Mouse (Mus musculus): ENCODE results near the gene Rbpj. TPM values are rescaled to one million over a fixed set of nuclear protein-coding genes. Genes with fewer than 3 reads are reported as not detected.
"Not testable (repeated sequence)": the region's sequence is repeated elsewhere in the genome, so short reads cannot be mapped to it uniquely, and the experiment has no call there.

The Rbpj gene
- polyA plus RNA-seq, 1 experiment from 2014 or later = 33.1 TPM

DNA sequence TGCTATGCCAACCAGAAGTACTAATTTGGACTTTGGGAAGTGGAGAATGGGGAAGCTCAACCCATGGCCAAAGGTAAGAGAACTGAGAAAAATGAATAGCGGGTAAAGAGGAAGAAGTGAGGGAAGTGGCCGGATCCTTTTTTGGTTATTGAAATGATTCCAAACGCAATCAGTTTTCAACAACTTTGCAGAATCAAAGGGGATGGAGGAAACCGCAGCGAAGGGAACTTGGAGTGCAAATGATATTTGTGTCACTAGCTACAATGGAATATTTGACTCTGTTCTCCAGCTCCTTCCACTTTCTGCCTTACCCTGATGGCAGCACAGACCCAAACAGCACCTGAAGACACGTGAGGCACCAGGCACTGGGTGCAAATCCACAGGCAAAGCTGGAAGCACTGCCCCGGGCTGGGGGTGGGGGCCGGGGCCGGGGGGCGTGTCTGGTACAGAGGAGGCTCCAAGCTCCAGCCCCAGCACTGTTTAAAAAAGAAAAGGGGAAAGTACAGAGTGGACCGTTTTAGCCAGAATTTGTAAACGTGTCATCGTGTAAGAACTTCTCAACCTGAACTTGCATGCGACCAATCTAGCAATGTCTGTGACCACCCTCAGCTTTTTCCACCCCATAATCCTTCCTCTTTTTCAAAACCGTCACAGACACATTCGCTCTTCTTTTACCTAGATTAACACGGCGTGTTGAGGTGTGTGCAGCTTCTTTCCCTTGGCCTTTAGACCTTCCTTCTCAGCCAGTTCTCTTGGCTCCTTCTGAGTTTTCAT, 74.1 kb downstream of the Rbpj start:
- no peak overlapping the region for H3K9ac ChIP-seq (replicated peaks; ENCODE audit: low read length)
- H3K4me1 ChIP-seq (ENCODE audit: insufficient read depth, low read length) = no peaks in the 10 kb centered on the region
- 87% methylated on average over 18 of the region's 18 CpGs for WGBS
- H3K4me2 ChIP-seq (replicated peaks; ENCODE audit: low read depth, low read length) = no peak overlapping the region
- no peak for ATAC-seq (ENCODE audit: low FRiP score, low TSS enrichment)
- H3K4me3 ChIP-seq (ENCODE audit: low read length) = no peak overlapping the region
- no peaks in the 10 kb centered on the region for H3K9me3 ChIP-seq (ENCODE audit: low read length)
- H3K27ac ChIP-seq (ENCODE audit: low read length) = no peak overlapping the region
- no peaks in the 10 kb centered on the region for H3K27me3 ChIP-seq (ENCODE audit: insufficient read depth, low read length)
- H3K36me3 ChIP-seq (ENCODE audit: insufficient read depth, low read length) = no peaks in the 10 kb centered on the region

DNA sequence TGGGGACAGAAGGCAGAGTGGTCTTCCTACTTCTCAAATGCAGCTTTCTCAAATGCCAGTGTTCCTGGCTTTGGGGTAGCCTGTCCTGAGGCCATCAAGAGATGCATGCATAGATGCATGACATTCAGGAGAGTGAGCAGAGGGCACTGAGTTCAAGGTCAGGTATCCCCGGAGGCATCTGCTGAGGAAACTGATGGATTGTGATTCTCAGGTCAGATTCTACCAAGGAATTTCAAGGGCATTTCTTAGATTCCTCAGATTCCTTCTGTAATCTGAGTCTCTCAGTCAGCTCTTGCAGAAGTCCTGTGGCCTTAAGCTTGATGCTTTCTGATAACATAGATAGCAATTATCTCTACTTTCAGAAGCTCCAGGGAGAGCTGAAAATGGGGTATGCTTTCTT, 76.1 kb downstream of the Rbpj start:
- H3K4me1 ChIP-seq (ENCODE audit: insufficient read depth, low read length) = no peaks in the 10 kb centered on the region
- no peaks in the 10 kb centered on the region for H3K36me3 ChIP-seq (ENCODE audit: insufficient read depth, low read length)
- no peak overlapping the region for H3K27ac ChIP-seq (ENCODE audit: low read length)
- no peak for ATAC-seq (ENCODE audit: low FRiP score, low TSS enrichment)
- H3K9ac ChIP-seq (replicated peaks; ENCODE audit: low read length) = no peak overlapping the region
- no peak overlapping the region for H3K4me3 ChIP-seq (ENCODE audit: low read length)
- no peaks in the 10 kb centered on the region for H3K9me3 ChIP-seq (ENCODE audit: low read length)
- no peaks in the 10 kb centered on the region for H3K27me3 ChIP-seq (ENCODE audit: insufficient read depth, low read length)
- 29% methylated on average over 1 of the region's 1 CpGs for WGBS
- no peak overlapping the region for H3K4me2 ChIP-seq (replicated peaks; ENCODE audit: low read depth, low read length)

DNA sequence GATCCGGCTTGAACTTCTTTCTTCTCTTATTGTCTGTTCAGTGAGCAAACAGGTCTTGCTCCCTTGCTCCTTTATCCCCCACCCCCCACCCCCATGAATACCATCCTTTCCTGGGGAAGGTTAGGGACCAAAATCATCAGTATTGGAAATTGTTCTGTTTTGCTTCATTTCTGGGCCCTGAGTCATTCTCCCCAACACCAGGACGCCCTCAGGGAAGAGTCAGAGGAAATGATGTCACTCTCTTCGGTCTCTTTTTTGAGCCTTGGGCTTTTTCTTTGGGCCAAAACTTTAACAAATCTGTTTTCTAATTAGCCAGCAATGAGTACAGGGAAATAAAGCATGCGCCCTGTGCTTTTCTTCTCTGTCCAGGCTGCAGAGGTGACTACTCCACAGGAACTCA, 77.4 kb downstream of the Rbpj start:
- Histone ChIP-seq H3K27ac (ENCODE audit: low read length) (no peak overlapping the region), H3K9ac (replicated peaks; ENCODE audit: low read length) (no peak overlapping the region), H3K4me3 (ENCODE audit: low read length) (no peak overlapping the region), H3K36me3 (ENCODE audit: insufficient read depth, low read length) (no peaks in the 10 kb centered on the region), H3K4me2 (replicated peaks; ENCODE audit: low read depth, low read length) (no peak overlapping the region), H3K27me3 (ENCODE audit: insufficient read depth, low read length) (no peaks in the 10 kb centered on the region), H3K9me3 (ENCODE audit: low read length) (no peaks in the 10 kb centered on the region), H3K4me1 (ENCODE audit: insufficient read depth, low read length) (no peaks in the 10 kb centered on the region)
- 79% methylated on average over 4 of the region's 4 CpGs for WGBS
- no peak for ATAC-seq (ENCODE audit: low FRiP score, low TSS enrichment)

DNA sequence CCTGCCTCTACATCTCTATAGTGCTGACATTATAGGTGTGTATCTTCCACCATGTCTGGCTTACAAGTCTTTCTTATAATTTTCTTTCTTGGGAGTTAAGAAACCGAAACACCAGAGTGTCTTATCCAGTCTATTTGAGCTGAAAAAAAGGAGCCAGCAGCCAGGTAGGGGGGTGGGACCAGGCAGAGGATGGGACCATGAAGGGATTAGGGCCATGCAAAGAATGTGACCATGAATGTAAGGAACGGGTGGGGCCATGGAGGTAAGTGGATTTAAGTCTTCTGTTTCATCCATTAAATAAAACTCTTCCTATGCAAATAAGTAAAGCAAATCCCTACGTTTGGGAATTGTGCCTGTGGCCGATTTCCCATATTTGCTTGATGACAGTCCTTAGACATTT, 78.0 kb downstream of the Rbpj start:
- WGBS = 82% methylated on average over 4 of the region's 4 CpGs
- Histone ChIP-seq H3K27ac (ENCODE audit: low read length) (no peak overlapping the region), H3K9me3 (ENCODE audit: low read length) (no peaks in the 10 kb centered on the region), H3K4me3 (ENCODE audit: low read length) (no peak overlapping the region), H3K36me3 (ENCODE audit: insufficient read depth, low read length) (no peaks in the 10 kb centered on the region), H3K27me3 (ENCODE audit: insufficient read depth, low read length) (no peaks in the 10 kb centered on the region), H3K9ac (replicated peaks; ENCODE audit: low read length) (no peak overlapping the region), H3K4me1 (ENCODE audit: insufficient read depth, low read length) (no peaks in the 10 kb centered on the region), H3K4me2 (replicated peaks; ENCODE audit: low read depth, low read length) (no peak overlapping the region)
- ATAC-seq (ENCODE audit: low FRiP score, low TSS enrichment) = no peak

DNA sequence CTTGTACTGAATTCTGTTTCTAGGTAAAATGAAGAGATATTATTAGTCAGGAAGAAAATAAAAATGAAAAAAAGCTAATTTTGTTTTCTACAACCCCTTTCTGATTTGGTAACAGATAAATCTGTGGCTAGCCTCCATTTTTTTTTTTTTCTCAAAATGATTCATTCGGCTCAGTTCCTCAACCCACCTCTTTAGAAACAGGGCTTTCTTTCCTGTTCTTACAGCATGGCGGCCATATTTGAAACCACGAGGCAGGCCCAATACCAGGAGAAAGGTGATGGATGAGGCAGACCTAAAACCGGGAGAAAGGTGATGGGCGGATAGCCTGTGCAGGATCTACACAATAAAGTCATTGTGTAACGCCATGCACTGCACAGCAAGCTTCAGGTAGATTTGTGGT, 80.5 kb downstream of the Rbpj start:
- Histone ChIP-seq H3K27me3 (ENCODE audit: insufficient read depth, low read length) (no peaks in the 10 kb centered on the region), H3K9me3 (ENCODE audit: low read length) (no peaks in the 10 kb centered on the region), H3K4me1 (ENCODE audit: insufficient read depth, low read length) (no peaks in the 10 kb centered on the region), H3K9ac (replicated peaks; ENCODE audit: low read length) (no peak overlapping the region), H3K4me2 (replicated peaks; ENCODE audit: low read depth, low read length) (no peak overlapping the region), H3K27ac (ENCODE audit: low read length) (no peak overlapping the region), H3K4me3 (ENCODE audit: low read length) (no peak overlapping the region), H3K36me3 (ENCODE audit: insufficient read depth, low read length) (no peaks in the 10 kb centered on the region)
- ATAC-seq (ENCODE audit: low FRiP score, low TSS enrichment) = no peak
- 84% methylated on average over 6 of the region's 6 CpGs for WGBS

DNA sequence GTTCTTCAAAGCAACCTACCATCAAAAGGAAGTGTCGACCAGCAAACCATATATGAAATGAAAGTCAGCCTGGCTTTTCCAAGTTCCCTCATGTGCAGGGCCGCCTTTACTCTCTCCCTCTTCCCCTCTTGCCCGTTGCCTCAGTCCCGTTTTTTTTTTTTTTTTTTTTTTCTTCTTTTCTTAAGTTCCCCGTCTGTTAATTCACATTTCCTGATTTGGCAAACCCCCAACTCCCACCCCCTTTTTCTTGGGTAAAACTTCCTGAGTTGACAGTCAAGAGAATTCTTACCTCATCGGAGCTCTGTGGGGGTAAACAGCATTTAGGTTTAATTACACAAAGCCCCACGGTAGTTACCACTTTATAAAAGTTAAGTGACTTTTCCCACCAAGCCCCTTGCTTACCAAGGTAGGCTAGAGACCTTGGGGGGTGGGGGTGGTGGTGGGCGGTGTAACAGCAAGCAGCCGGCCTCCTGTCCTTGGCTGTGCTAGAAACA, 81.1 kb downstream of the Rbpj start:
- no peaks in the 10 kb centered on the region for H3K9me3 ChIP-seq (ENCODE audit: low read length)
- H3K36me3 ChIP-seq (ENCODE audit: insufficient read depth, low read length) = no peaks in the 10 kb centered on the region
- H3K4me3 ChIP-seq (ENCODE audit: low read length) = no peak overlapping the region
- ATAC-seq (ENCODE audit: low FRiP score, low TSS enrichment) = no peak
- 48% methylated on average over 9 of the region's 9 CpGs for WGBS
- no peak overlapping the region for H3K9ac ChIP-seq (replicated peaks; ENCODE audit: low read length)
- H3K27me3 ChIP-seq (ENCODE audit: insufficient read depth, low read length) = no peaks in the 10 kb centered on the region
- no peaks in the 10 kb centered on the region for H3K4me1 ChIP-seq (ENCODE audit: insufficient read depth, low read length)
- no peak overlapping the region for H3K27ac ChIP-seq (ENCODE audit: low read length)
- H3K4me2 ChIP-seq (replicated peaks; ENCODE audit: low read depth, low read length) = no peak overlapping the region

DNA sequence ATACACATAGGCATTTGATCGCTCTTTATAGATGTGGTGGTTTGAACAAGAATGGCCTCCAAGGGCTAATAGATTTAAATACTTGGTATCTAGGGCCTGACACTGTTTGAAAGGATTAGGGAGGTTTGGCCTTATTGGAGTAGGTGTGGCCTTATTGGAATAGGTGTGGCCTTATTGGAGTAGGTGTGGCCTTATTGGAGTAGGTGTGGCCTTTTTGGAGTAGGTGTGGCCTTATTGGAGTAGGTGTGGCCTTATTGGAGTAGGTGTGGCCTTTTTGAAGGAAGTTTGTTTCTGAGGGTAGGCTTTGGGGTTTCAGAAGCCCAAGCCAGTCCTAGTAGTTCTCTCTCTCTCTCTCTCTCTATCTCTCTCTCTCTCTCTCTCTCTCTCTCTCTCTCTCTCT, 84.4 kb downstream of the Rbpj start:
- not testable (repeated sequence) for H3K9me3 ChIP-seq (ENCODE audit: low read length); H3K4me1 ChIP-seq (ENCODE audit: insufficient read depth, low read length); H3K9ac ChIP-seq (replicated peaks; ENCODE audit: low read length); ATAC-seq (ENCODE audit: low FRiP score, low TSS enrichment); H3K27me3 ChIP-seq (ENCODE audit: insufficient read depth, low read length); H3K4me3 ChIP-seq (ENCODE audit: low read length); H3K4me2 ChIP-seq (replicated peaks; ENCODE audit: low read depth, low read length); H3K27ac ChIP-seq (ENCODE audit: low read length); H3K36me3 ChIP-seq (ENCODE audit: insufficient read depth, low read length)
- 98% methylated on average over 1 of the region's 1 CpGs for WGBS

DNA sequence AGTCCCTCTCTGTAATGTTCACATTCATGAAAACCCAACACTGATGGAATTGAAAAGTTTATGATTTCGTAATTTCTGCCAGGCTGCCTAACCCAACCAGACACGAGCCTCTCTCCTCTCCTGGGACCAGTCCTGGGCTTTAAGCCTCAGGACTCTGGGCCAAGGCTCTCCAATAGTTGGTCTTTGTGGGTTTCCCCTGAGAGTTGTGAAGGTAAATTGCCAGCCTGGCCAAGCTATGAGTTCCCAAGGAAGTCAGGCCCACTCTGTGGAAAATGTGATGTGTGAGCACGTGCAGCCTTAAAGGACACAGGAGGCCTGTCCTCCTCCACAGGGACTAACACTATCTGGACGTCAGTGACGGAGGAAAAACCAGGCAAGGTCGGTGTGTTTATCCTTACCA, 85.4 kb downstream of the Rbpj start:
- H3K27me3 ChIP-seq (ENCODE audit: insufficient read depth, low read length) = no peaks in the 10 kb centered on the region
- H3K9ac ChIP-seq (replicated peaks; ENCODE audit: low read length) = no peak overlapping the region
- ATAC-seq (ENCODE audit: low FRiP score, low TSS enrichment) = no peak
- no peak overlapping the region for H3K27ac ChIP-seq (ENCODE audit: low read length)
- WGBS = 78% methylated on average over 6 of the region's 6 CpGs
- H3K36me3 ChIP-seq (ENCODE audit: insufficient read depth, low read length) = no peaks in the 10 kb centered on the region
- no peaks in the 10 kb centered on the region for H3K4me1 ChIP-seq (ENCODE audit: insufficient read depth, low read length)
- no peak overlapping the region for H3K4me3 ChIP-seq (ENCODE audit: low read length)
- no peaks in the 10 kb centered on the region for H3K9me3 ChIP-seq (ENCODE audit: low read length)
- H3K4me2 ChIP-seq (replicated peaks; ENCODE audit: low read depth, low read length) = no peak overlapping the region

DNA sequence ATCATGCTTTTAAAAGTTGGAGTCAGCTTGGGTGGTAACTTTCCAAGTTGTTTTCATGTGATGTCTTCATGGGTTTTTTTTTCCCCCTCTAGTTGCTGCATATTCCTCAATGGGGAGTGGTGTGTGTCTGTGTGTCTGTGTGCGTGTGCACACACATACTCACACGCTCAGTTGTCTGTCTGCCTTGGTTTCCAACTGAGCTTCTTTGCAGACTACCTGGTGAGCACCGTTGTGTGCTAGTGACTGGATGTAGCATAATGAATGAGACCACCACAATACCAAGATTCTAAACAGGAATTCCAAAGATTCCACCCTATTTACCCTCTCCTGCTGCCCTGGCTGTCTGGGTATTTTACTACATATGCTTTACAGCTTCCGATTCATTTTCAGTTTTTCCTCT, 86.0 kb downstream of the Rbpj start:
- Histone ChIP-seq H3K27ac (ENCODE audit: low read length) (no peak overlapping the region), H3K27me3 (ENCODE audit: insufficient read depth, low read length) (no peaks in the 10 kb centered on the region), H3K4me3 (ENCODE audit: low read length) (no peak overlapping the region), H3K4me2 (replicated peaks; ENCODE audit: low read depth, low read length) (no peak overlapping the region), H3K4me1 (ENCODE audit: insufficient read depth, low read length) (no peaks in the 10 kb centered on the region), H3K36me3 (ENCODE audit: insufficient read depth, low read length) (no peaks in the 10 kb centered on the region), H3K9ac (replicated peaks; ENCODE audit: low read length) (no peak overlapping the region), H3K9me3 (ENCODE audit: low read length) (no peaks in the 10 kb centered on the region)
- no peak for ATAC-seq (ENCODE audit: low FRiP score, low TSS enrichment)
- 85% methylated on average over 4 of the region's 4 CpGs for WGBS

DNA sequence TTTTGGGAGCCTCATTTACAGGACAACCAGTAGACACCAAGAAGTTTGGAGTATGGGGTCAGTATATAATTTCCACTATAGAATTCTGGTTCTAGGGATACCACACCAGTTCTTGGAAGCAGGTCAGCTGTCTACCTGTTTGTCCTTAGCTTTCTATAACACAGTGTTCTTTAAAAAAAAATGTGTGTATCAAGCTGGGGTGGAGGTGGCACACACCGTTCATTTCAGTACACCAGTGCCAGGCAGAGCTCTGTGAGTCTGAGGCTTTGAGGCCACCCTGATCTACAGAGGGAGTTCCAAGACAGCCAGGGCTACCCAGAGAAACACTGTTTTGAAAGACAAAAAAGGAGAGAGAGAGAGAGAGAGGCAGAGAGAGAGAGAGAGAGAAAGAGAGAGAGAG, 87.3 kb downstream of the Rbpj start:
- WGBS = 97% methylated on average over 1 of the region's 1 CpGs
- Histone ChIP-seq H3K27me3 (ENCODE audit: insufficient read depth, low read length) (no peaks in the 10 kb centered on the region), H3K4me3 (ENCODE audit: low read length) (no peak overlapping the region), H3K4me1 (ENCODE audit: insufficient read depth, low read length) (no peaks in the 10 kb centered on the region), H3K27ac (ENCODE audit: low read length) (no peak overlapping the region), H3K4me2 (replicated peaks; ENCODE audit: low read depth, low read length) (no peak overlapping the region), H3K9me3 (ENCODE audit: low read length) (no peaks in the 10 kb centered on the region), H3K9ac (replicated peaks; ENCODE audit: low read length) (no peak overlapping the region), H3K36me3 (ENCODE audit: insufficient read depth, low read length) (no peaks in the 10 kb centered on the region)
- ATAC-seq (ENCODE audit: low FRiP score, low TSS enrichment) = no peak
